Mouse (Mus musculus) embryonic facial prominence, embryonic 15.5 days (tissue): ENCODE data around the gene Gprc5d. TPM values are rescaled to one million over a fixed set of nuclear protein-coding genes. Genes with fewer than 3 reads are reported as not detected.

Experiments used
- ATAC-seq: fragments of 200-750 bp; cut with Nextera tagmentation; 2 replicates; pipeline ENCODE4 v1.8.0; 2017; ENCODE audit warnings: low read depth, moderate TSS enrichment; ENCODE audit not compliant: insufficient number of reproducible peaks, low FRiP score, low TSS enrichment
- H3K27ac ChIP-seq: fragments of 300-500 bp; sonication (generic); replicated peaks from 2 replicates; pipeline ENCODE4 v1.5.1; 2015; ENCODE audit warnings: mild to moderate bottlenecking, inconsistent platforms
- H3K27me3 ChIP-seq: fragments of 300-500 bp; sonication (generic); 2 replicates; pipeline ENCODE4 v1.6.1; 2015; ENCODE audit warnings: inconsistent platforms
- H3K36me3 ChIP-seq: fragments of 300-500 bp; sonication (generic); 2 replicates; pipeline ENCODE4 v1.6.1; 2015; ENCODE audit warnings: mild to moderate bottlenecking, inconsistent platforms
- H3K4me1 ChIP-seq: fragments of 300-500 bp; sonication (generic); 2 replicates; pipeline ENCODE4 v1.6.1; 2015; ENCODE audit warnings: inconsistent platforms
- H3K4me2 ChIP-seq: fragments of 300-500 bp; sonication (generic); replicated peaks from 2 replicates; pipeline ENCODE4 v1.6.1; 2015; ENCODE audit warnings: mild to moderate bottlenecking, inconsistent platforms
- H3K4me3 ChIP-seq: fragments of 300-500 bp; sonication (generic); replicated peaks from 2 replicates; pipeline ENCODE4 v1.5.1; 2015; ENCODE audit warnings: mild to moderate bottlenecking, inconsistent platforms
- H3K9ac ChIP-seq: fragments of 300-500 bp; sonication (generic); 2 replicates; pipeline ENCODE4 v1.6.1; 2015; ENCODE audit warnings: inconsistent platforms
- H3K9me3 ChIP-seq: fragments of 300-500 bp; sonication (generic); replicated peaks from 2 replicates; pipeline ENCODE4 v1.6.1; 2016; ENCODE audit warnings: inconsistent platforms
- WGBS: fragments of 180-500 bp; shearing (Covaris S2); methylation state at CpG from one replicate; pipeline ENCODE4 v1.1.7; 2015; 5-methylcytosine and 5-hydroxymethylcytosine counted together
- polyA plus RNA-seq: library from polyadenylated mRNA; unstranded; fragments of >200 nt; fragmentation: Nextera tagmentation; extraction: Ambion mirVana; gene quantifications from 2 replicates; pipeline ENCODE4 v1.2.1, GENCODE M21; 2015

Gprc5d gene
- polyA plus RNA-seq = 2.8 and 7.2 TPM in 2 replicates

DNA sequence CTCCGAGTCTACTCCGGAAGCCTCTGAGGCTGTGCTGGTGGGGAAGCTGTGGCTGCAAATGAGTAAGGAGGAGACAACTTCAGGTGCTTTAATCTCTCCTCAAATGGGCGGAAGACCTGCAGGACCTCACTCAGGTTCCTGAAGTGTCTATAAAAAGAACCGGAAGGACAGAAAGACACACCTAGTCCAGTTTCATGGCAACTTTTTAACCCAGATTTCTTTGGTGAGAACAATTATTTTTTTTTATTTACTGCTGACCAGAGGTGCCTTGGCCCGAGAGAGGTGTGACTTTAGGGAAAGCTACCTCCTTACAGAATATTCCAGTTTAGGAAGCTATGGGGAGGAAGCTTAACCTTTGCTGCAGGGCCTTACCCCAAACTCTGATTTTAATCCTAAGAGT, at the start of gene Gprc5d:
Gene Gprc5d, minus strand, starts transcription at position 101 of the 400 bp plus-strand sequence.
- Histone ChIP-seq H3K9me3 (no peaks in the 10 kb centered on the region), H3K36me3 (no peaks in the 10 kb centered on the region), H3K4me2 (no peak within 1 kb of the TSS), H3K27me3 (no peaks in the 10 kb centered on the region), H3K27ac (no peak within 1 kb of the TSS), H3K4me3 (no peak within 1 kb of the TSS), H3K9ac (no peak within 1 kb of the TSS), H3K4me1 (no peaks in the 10 kb centered on the region)
- no peak for ATAC-seq
- WGBS = 87% methylated on average over 5 of the region's 5 CpGs

DNA sequence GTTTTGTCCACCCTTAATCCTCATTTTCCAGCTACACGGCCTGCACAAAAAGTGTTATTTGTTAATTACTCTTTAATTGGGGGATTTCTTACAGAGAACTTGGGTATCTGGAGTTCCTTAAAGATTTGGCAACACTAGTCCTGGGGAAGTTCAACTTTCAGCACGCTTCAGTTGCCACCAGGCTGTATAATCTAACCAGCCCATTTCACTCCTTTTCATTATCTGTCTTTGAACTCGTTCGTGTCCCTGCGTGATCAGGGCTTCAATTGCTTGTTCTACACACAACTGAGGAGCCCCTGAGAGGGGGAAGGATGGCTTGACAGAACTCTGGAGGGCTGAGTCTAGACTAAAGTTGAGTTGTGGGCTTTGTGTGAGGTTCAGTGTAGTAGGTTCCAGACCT, 48.6 kb upstream of the Gprc5d start:
- no peak overlapping the region for H3K4me2 ChIP-seq

DNA sequence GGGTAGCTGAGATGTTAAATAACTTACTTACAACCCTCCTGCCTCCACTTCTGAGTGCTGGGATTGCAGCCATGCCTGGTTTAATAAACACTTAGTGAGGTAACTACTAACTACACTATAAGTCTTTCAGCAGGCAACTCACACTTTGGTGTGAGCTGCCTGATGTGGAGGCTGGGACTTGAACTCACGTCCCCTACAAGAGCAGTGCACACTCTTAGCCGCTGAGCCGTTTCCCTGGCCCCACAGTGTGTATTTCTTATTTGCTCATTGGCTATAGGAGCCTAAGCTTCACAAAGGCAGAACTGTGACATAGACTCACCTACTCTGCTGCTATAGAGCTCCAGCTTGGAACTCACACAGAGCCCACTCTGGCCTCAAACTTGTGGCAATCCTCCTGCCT, 48.2 kb upstream of the Gprc5d start:
- Histone ChIP-seq H3K4me2 (no peak overlapping the region), H3K4me1 (peaks cover 7% of the 10 kb centered on the region; the same call in 1 of the 2 replicates), H3K9me3 (no peaks in the 10 kb centered on the region), H3K36me3 (no peaks in the 10 kb centered on the region), H3K27me3 (no peaks in the 10 kb centered on the region), H3K9ac (no peak overlapping the region), H3K4me3 (no peak overlapping the region), H3K27ac (no peak overlapping the region)
- no peak for ATAC-seq
- 91% methylated on average over 3 of the region's 3 CpGs for WGBS

More for the DNA sequence above, 48.6 kb upstream of the Gprc5d start:
- Histone ChIP-seq H3K4me3 (no peak overlapping the region), H3K4me1 (peaks cover 7% of the 10 kb centered on the region; the same call in 1 of the 2 replicates), H3K9ac (no peak overlapping the region), H3K36me3 (no peaks in the 10 kb centered on the region), H3K27ac (no peak overlapping the region), H3K9me3 (no peaks in the 10 kb centered on the region), H3K27me3 (no peaks in the 10 kb centered on the region)
- 66% methylated on average over 5 of the region's 5 CpGs for WGBS
- no peak for ATAC-seq

DNA sequence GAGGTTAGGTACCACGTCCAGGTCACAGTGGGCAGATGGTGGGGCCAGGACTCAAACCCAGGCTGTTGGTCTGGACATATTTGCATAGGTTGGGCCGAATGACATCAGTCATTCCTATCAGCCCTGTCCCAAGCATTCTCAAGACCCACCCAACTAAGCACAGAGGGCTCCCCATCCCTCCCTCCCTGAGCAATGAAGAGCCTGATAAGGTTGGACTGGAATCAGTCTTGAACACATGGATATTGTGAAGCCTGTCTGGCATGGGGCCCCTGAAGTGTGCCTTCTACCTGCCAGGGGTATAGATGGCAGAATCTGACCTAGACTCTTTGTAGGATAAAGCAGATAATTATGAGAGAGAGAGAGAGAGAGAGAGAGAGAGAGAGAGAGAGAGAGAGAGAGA, 47.6 kb upstream of the Gprc5d start:
- WGBS = 76% methylated on average over 2 of the region's 2 CpGs
- no peak overlapping the region for H3K9ac ChIP-seq
- ATAC-seq = no peak
- H3K4me1 ChIP-seq = peaks cover 7% of the 10 kb centered on the region; the same call in 1 of the 2 replicates
- no peak overlapping the region for H3K4me2 ChIP-seq
- H3K9me3 ChIP-seq = no peaks in the 10 kb centered on the region
- H3K27ac ChIP-seq = no peak overlapping the region
- H3K27me3 ChIP-seq = no peaks in the 10 kb centered on the region
- no peaks in the 10 kb centered on the region for H3K36me3 ChIP-seq
- H3K4me3 ChIP-seq = no peak overlapping the region

DNA sequence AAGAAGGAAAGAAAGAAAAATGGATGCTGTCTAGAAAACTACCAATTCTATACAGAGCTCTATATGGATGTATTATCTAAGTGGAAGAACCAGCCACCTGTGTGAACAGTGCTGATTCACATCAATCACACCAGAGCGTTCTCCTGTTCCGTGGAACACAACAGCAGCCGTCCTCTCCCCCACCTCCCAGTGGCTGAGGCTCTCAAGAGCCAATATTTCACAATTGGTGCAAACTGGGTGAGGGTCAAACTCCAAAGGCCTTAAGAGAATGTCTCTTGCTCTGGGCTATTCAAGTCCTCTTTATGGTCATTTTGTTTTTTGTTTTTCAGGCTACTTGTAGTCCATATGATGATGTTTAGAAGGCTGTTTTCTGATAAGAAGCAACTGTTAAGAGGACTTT, 47.1 kb upstream of the Gprc5d start:
- H3K9ac ChIP-seq = no peak overlapping the region
- no peaks in the 10 kb centered on the region for H3K27me3 ChIP-seq
- no peaks in the 10 kb centered on the region for H3K9me3 ChIP-seq
- no peak overlapping the region for H3K4me3 ChIP-seq
- WGBS = 83% methylated on average over 3 of the region's 3 CpGs
- no peak overlapping the region for H3K4me2 ChIP-seq
- H3K36me3 ChIP-seq = no peaks in the 10 kb centered on the region
- peaks cover 7% of the 10 kb centered on the region; the same call in 1 of the 2 replicates for H3K4me1 ChIP-seq
- ATAC-seq = no peak
- H3K27ac ChIP-seq = no peak overlapping the region

DNA sequence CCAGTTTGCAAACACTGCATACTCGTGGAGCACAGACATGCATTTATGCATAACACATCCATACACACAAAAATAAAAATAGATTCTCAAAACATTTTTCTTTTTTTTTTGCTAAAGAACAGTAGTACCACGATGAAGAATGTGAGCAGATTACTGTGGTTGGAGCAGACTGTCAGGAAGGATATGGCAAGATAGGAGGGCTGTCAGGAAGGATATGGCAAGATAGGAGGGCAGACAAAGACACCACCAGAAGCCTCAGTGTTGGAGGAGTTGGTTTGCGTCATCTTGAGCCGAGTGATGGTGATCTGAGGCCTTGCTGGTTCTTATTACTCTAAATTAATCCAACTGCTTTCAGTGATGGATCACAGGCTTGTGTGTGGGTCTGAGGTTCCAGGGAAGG, 44.8 kb upstream of the Gprc5d start:
- Histone ChIP-seq H3K27ac (no peak overlapping the region), H3K9me3 (no peaks in the 10 kb centered on the region), H3K4me2 (no peak overlapping the region), H3K36me3 (no peaks in the 10 kb centered on the region), H3K4me1 (0 out of 2 replicates have a peak, but pooled peaks cover 3% of the 10 kb centered on the region), H3K9ac (no peak overlapping the region), H3K4me3 (no peak overlapping the region), H3K27me3 (no peaks in the 10 kb centered on the region)
- WGBS = 48% methylated on average over 4 of the region's 4 CpGs
- no peak for ATAC-seq

DNA sequence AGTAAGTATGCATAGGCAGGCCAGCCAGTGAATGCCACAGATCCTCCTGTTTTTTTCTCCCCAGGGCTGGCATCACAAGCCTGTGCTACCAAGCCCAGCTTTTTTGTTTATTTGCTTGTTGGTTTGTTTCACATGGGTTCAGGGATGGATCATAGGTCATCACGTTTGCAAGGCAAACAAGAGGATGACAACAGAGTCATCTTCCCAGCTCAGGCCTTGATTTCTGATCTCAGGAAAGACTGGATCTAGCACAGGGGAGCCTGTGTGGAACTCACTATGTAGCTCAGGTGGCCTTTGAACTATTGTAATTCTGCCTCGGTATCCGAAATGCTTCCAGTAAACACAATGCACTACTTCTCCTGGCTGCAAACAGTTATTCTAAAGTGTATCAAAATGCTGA, 44.2 kb upstream of the Gprc5d start:
- no peak overlapping the region for H3K27ac ChIP-seq
- WGBS = 87% methylated on average over 3 of the region's 3 CpGs
- 0 out of 2 replicates have a peak, but pooled peaks cover 3% of the 10 kb centered on the region for H3K4me1 ChIP-seq
- H3K36me3 ChIP-seq = no peaks in the 10 kb centered on the region
- H3K9ac ChIP-seq = no peak overlapping the region
- H3K27me3 ChIP-seq = no peaks in the 10 kb centered on the region
- no peak overlapping the region for H3K4me3 ChIP-seq
- no peak overlapping the region for H3K4me2 ChIP-seq
- no peaks in the 10 kb centered on the region for H3K9me3 ChIP-seq
- no peak for ATAC-seq

DNA sequence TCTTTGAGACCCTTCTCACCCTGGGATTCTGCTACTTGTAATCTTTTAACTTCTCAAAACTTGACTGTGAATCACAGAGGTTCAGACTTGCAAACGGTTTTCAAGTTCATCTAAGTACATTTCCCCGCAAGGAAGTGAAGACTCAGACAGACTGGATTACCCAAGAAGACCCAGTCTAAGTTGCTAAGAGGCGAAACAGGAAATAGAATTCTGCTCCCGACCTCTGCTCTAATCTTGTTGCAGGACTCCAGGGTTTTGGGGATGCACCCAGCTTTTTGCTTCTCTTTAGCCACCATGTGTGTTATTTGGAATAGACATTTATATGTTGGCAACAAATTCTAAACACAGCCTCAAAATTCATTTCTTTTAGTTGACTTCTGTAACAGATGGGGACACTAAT, 43.3 kb upstream of the Gprc5d start:
- Histone ChIP-seq H3K4me2 (no peak overlapping the region), H3K27ac (no peak overlapping the region), H3K4me1 (0 out of 2 replicates have a peak, but pooled peaks cover 3% of the 10 kb centered on the region), H3K4me3 (no peak overlapping the region), H3K36me3 (no peaks in the 10 kb centered on the region), H3K27me3 (no peaks in the 10 kb centered on the region), H3K9me3 (no peaks in the 10 kb centered on the region), H3K9ac (no peak overlapping the region)
- 61% methylated on average over 4 of the region's 4 CpGs for WGBS
- ATAC-seq = no peak

DNA sequence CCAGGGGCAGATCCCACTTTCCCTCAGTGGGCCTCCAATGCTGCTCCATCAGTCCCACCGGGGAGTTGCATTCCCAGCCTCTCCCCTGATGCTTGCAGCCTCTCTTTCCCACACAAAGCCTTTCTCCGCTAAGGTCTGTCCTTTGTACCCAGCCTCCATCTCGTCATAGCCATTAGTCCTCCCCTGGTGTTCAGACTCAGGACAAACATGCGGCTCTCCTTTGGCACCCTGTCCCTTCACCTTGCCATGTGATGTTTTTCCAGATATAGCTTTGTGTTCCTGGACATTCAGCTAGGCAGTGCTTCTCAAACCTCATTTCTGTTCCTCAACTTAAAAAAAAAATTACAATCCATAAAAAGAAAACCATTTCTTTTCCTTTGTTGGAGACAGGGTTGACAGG, 40.4 kb upstream of the Gprc5d start:
- H3K4me2 ChIP-seq = no peak overlapping the region

DNA sequence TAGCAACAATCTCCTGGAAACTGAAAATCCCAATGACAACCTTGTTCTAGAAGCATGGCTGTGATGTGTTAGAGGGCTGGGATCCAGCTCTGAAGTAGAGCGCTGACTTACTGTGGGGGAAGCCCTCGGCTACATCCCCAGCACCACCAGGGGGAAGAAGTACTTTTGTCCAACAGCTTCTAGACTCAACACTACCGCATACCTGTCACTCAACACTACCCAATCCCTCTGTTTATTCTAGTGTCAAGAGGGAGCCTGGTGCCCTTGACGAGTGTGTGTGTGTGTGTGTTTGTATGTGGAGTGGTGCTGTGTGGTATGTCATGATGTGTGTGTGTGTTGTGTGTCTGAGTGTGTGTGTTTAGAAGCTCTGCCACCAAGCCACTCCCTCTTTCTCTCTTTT, 39.4 kb upstream of the Gprc5d start:
- no peak overlapping the region for H3K27ac ChIP-seq
- H3K4me3 ChIP-seq = no peak overlapping the region
- H3K36me3 ChIP-seq = no peaks in the 10 kb centered on the region
- H3K9ac ChIP-seq = no peak overlapping the region
- 63% methylated on average over 4 of the region's 4 CpGs for WGBS
- no peak overlapping the region for H3K4me2 ChIP-seq
- H3K9me3 ChIP-seq = no peaks in the 10 kb centered on the region
- no peaks in the 10 kb centered on the region for H3K27me3 ChIP-seq
- ATAC-seq = no peak
- no peaks in the 10 kb centered on the region for H3K4me1 ChIP-seq

More for the DNA sequence above, 40.4 kb upstream of the Gprc5d start:
- Histone ChIP-seq H3K4me3 (no peak overlapping the region), H3K36me3 (no peaks in the 10 kb centered on the region), H3K27ac (no peak overlapping the region), H3K4me1 (0 out of 2 replicates have a peak, but pooled peaks cover 3% of the 10 kb centered on the region), H3K9me3 (no peaks in the 10 kb centered on the region), H3K27me3 (no peaks in the 10 kb centered on the region), H3K9ac (no peak overlapping the region)
- 68% methylated on average over 4 of the region's 4 CpGs for WGBS
- ATAC-seq = no peak

DNA sequence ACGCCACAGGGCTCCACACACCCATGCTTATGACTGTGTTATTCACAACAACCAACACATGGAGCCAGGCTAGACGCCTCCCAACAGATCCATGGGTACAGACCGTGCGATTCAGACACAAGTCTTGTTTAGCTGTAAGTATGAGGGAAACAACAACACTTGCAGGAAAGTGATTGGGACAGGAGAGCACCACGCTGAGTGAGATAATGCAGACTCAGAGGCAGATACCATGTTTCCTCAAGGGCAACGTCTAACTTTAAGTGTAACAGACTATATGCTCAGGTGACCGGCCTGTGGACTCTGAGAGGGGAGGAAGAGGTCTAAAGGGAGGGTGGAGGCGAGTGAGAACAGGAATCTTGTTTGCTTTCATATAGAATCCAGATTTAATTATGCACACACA, 38.5 kb upstream of the Gprc5d start:
- Histone ChIP-seq H3K27me3 (no peaks in the 10 kb centered on the region), H3K36me3 (no peaks in the 10 kb centered on the region), H3K27ac (no peak overlapping the region), H3K4me2 (no peak overlapping the region), H3K4me3 (no peak overlapping the region), H3K9ac (no peak overlapping the region), H3K4me1 (no peaks in the 10 kb centered on the region), H3K9me3 (no peaks in the 10 kb centered on the region)
- WGBS = 73% methylated on average over 8 of the region's 8 CpGs
- no peak for ATAC-seq

DNA sequence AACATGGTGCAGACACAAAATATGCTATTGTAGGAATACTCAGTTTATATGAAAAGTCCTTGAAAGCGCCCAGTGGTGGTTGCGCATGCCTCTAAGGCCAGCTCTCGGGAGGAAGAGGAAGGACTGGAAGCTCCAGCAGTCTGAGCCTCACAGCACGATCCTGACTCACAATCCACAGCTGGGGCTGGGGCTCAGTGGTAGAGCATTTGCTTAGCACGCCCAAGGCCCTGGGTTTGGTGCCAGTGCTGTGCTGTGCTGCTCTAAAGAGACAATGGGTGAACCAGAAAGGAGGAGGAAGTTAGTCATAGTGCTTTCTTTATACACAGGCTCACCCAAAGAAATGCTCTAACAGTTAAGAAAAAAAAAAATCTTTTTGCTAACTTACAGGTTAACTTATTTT, 35.6 kb upstream of the Gprc5d start:
- ATAC-seq = no peak
- Histone ChIP-seq H3K27ac (no peak overlapping the region), H3K4me2 (no peak overlapping the region), H3K27me3 (no peaks in the 10 kb centered on the region), H3K4me1 (no peaks in the 10 kb centered on the region), H3K9me3 (no peaks in the 10 kb centered on the region), H3K9ac (no peak overlapping the region), H3K36me3 (no peaks in the 10 kb centered on the region), H3K4me3 (no peak overlapping the region)
- WGBS = 74% methylated on average over 5 of the region's 5 CpGs
